Mouse (Mus musculus) cerebellum, adult 2 months (tissue): ENCODE measurements around the gene Zfp692. TPM values are rescaled to one million over a fixed set of nuclear protein-coding genes. Genes with fewer than 3 reads are reported as not detected.
"Not testable (repeated sequence)": the region's sequence is repeated elsewhere in the genome, so short reads cannot be mapped to it uniquely, and the experiment has no call there.

Source experiments
- DNase-seq, 2 experiments: peaks; one replicate each; pipeline ENCODE4 v3.0.0; 2021
- H3K27ac ChIP-seq: fragments of 200-500 bp; 2 replicates; pipeline ENCODE4 v1.5.1; 2012; ENCODE audit warnings: low read length, control low read depth, inconsistent platforms; ENCODE audit not compliant: insufficient read depth
- H3K27me3 ChIP-seq: fragments of 200-500 bp; 2 replicates; pipeline ENCODE4 v1.6.1; 2012; ENCODE audit warnings: inconsistent platforms, mild to moderate bottlenecking, low read length, moderate library complexity; ENCODE audit not compliant: control insufficient read depth, insufficient read depth
- H3K4me1 ChIP-seq: fragments of 200-500 bp; 2 replicates; pipeline ENCODE4 v1.6.1; 2011; ENCODE audit warnings: low read length; ENCODE audit not compliant: control insufficient read depth, insufficient read depth
- H3K4me3 ChIP-seq: fragments of 200-500 bp; replicated peaks from 2 replicates; pipeline ENCODE3; 2011; ENCODE audit warnings: mild to moderate bottlenecking, low read depth, low read length, control low read depth; ENCODE audit not compliant: insufficient read depth
- CTCF ChIP-seq: fragments of 200-500 bp; IDR thresholded peaks from 2 replicates; pipeline ENCODE4 v1.5.1; 2011; ENCODE audit warnings: low read depth, mild to moderate bottlenecking, control low read depth, low read length, moderate library complexity, borderline replicate concordance; ENCODE audit not compliant: insufficient read depth
- POLR2A ChIP-seq: fragments of 200-500 bp; IDR thresholded peaks from 2 replicates; pipeline ENCODE4 v1.6.1; 2011; ENCODE audit warnings: low read length, control low read depth, borderline replicate concordance; ENCODE audit not compliant: insufficient read depth
- WGBS: fragments of 180-500 bp; shearing (Covaris S2); methylation state at CpG from one replicate; pipeline ENCODE4 v1.1.7; 2018; 5-methylcytosine and 5-hydroxymethylcytosine counted together
- polyA plus RNA-seq: library from polyadenylated mRNA; depleted of rRNA; stranded (reverse); fragments of >200 nt; gene quantifications from 2 replicates; pipeline ENCODE4 v1.2.3, GENCODE M21; 2012

Zfp692 gene
- polyA plus RNA-seq, 1 experiment: 74.5 TPM

GRCm38 (mm10) chr11:58301057-58301456 is 5.8 kb upstream of the Zfp692 start:
- Histone ChIP-seq H3K4me3 (peak overlapping the region; percentile 85), H3K27me3 (no peaks in the 10 kb centered on the region), H3K27ac (no peak overlapping the region), H3K4me1 (no peaks in the 10 kb centered on the region)
- DNase-seq: peak; percentile 64 to 74
- TF ChIP-seq CTCF (peak; percentile 58), POLR2A (no peak)
- WGBS: 17% methylated on average over 13 of the region's 13 CpGs

- Histone ChIP-seq H3K4me1 (no peaks in the 10 kb centered on the region), H3K4me3 (peak overlapping the region; percentile 85), H3K27ac (peak overlapping the region; percentile 10; the same call in 1 of the 2 replicates), H3K27me3 (no peaks in the 10 kb centered on the region)
- WGBS: under 1% methylated on average over 36 of the region's 36 CpGs
- peak; percentile 55 for TF ChIP-seq CTCF
- TF ChIP-seq POLR2A: no peak; the same call in 1 of the 2 replicates
- peak; percentile 97 to 99 for DNase-seq
Measured at GRCm38 (mm10) chr11:58301837-58302754, 4.8 kb upstream of the Zfp692 start.

- Histone ChIP-seq H3K27me3 (no peaks in the 10 kb centered on the region), H3K27ac (peak overlapping the region; percentile 10)
- WGBS: 1% methylated on average over 26 of the region's 26 CpGs
Measured at GRCm38 (mm10) chr11:58302774-58303445, 4.0 kb upstream of the Zfp692 start.

GRCm38 (mm10) chr11:58303594-58303993 is 3.3 kb upstream of the Zfp692 start:
- Histone ChIP-seq H3K4me1 (no peaks in the 10 kb centered on the region), H3K4me3 (no peak overlapping the region), H3K27me3 (no peaks in the 10 kb centered on the region), H3K27ac (no peak overlapping the region)
- WGBS: 20% methylated on average over 7 of the region's 7 CpGs
- DNase-seq: no peak
- no peak for TF ChIP-seq CTCF
- no peak for TF ChIP-seq POLR2A

More at GRCm38 (mm10) chr11:58302774-58303445, 4.0 kb upstream of the Zfp692 start:
- DNase-seq: no peak
- Histone ChIP-seq H3K4me3 (peak overlapping the region; percentile 85), H3K4me1 (no peaks in the 10 kb centered on the region)
- TF ChIP-seq POLR2A (no peak), CTCF (no peak)

DNA sequence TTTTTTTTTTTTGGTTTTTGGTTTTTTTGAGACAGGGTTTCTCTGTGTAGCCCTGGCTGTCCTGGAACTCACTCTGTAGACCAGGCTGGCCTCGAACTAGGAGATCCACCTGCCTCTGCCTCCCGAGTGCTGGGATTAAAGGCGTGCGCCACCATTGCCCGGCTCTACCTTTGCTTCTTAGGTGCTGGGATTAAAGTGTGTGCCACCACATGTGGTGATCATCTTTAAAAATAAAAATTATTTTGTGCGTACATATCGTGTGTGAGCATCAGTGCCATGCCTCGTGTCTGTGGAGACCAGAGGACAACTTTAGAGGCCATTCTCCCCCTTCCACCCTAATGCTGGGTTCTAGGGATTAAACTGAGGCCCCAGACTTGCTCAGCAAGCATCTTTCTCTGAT is 1.6 kb upstream of the Zfp692 start:
- 94% methylated on average over 8 of the region's 8 CpGs for WGBS

GRCm38 (mm10) chr11:58307411-58308080 is 677 bp downstream of the Zfp692 start:
- Histone ChIP-seq H3K4me1 (no peaks in the 10 kb centered on the region), H3K27me3 (no peaks in the 10 kb centered on the region), H3K27ac (peak overlapping the region; percentile 43; the same call in 1 of the 2 replicates), H3K4me3 (peak overlapping the region; percentile 72)
- WGBS: under 1% methylated on average over 42 of the region's 42 CpGs
- TF ChIP-seq POLR2A (no peak), CTCF (0 out of 2 replicates have a peak, but pooled peaks have one; percentile 3)
- peak; percentile 64 to 71 for DNase-seq

More for the DNA sequence above, 1.6 kb upstream of the Zfp692 start:
- DNase-seq, H3K4me1 ChIP-seq, H3K4me3 ChIP-seq, H3K27ac ChIP-seq, H3K27me3 ChIP-seq: not testable (repeated sequence)

DNA sequence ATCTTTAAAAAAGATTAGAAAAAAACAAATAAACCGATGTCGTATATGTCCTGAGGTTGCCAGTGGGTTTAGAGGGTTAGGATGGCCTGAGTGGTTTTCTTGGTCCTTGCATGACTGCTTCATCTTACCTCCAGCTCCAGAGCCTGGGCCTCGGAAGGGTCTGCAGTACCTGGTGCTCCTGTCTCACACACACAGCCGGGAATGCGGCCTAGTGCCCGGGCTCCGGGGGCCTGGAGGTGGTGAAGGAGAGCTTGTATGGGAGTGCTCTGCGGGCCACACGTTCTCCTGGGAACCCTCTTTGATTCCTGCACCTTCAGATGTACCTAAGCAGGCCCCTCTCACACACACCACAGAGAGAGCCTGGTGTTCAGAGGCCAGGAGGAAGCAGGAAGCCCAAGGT is 1.8 kb downstream of the Zfp692 start:
- TF ChIP-seq CTCF: no peak
- TF ChIP-seq POLR2A: no peak
- no peaks in the 10 kb centered on the region for H3K4me1 ChIP-seq
- no peak for DNase-seq
- WGBS: 96% methylated on average over 9 of the region's 9 CpGs
- H3K27me3 ChIP-seq: no peaks in the 10 kb centered on the region
- H3K27ac ChIP-seq: no peak overlapping the region
- no peak overlapping the region for H3K4me3 ChIP-seq
